Mouse (Mus musculus) forebrain, embryonic 16.5 days (tissue): ENCODE measurements around the gene Lhfp. TPM values are rescaled to one million over a fixed set of nuclear protein-coding genes. Genes with fewer than 3 reads are reported as not detected.
A peak's percentile ranks its signal among the peaks of the same experiment; 100 is the strongest.

Experiments
- ATAC-seq: fragments of 200-750 bp; cut with Nextera tagmentation; 2 replicates; pipeline ENCODE4 v1.8.0; 2017; ENCODE audit warnings: mild to moderate bottlenecking, moderate library complexity
- H3K27ac ChIP-seq: fragments of 300-500 bp; sonication (generic); 2 replicates; pipeline ENCODE4 v1.5.1; 2014; ENCODE audit warnings: low read length, control low read depth
- H3K27me3 ChIP-seq: fragments of 300-500 bp; sonication (generic); replicated peaks from 2 replicates; pipeline ENCODE4 v1.6.1; 2014; ENCODE audit warnings: low read length; ENCODE audit not compliant: control insufficient read depth, insufficient read depth
- H3K36me3 ChIP-seq: fragments of 300-500 bp; sonication (generic); 2 replicates; pipeline ENCODE4 v1.6.1; 2014; ENCODE audit not compliant: control insufficient read depth, insufficient read depth
- H3K4me1 ChIP-seq: fragments of 300-500 bp; sonication (generic); replicated peaks from 2 replicates; pipeline ENCODE4 v1.6.1; 2014; ENCODE audit warnings: low read length; ENCODE audit not compliant: control insufficient read depth, insufficient read depth
- H3K4me2 ChIP-seq: fragments of 300-500 bp; sonication (generic); 2 replicates; pipeline ENCODE4 v1.6.1; 2014; ENCODE audit warnings: mild to moderate bottlenecking, low read length, control low read depth
- H3K4me3 ChIP-seq: fragments of 300-500 bp; sonication (generic); replicated peaks from 2 replicates; pipeline ENCODE4 v1.5.1; 2014; ENCODE audit warnings: mild to moderate bottlenecking, low read length, control low read depth
- H3K9ac ChIP-seq: fragments of 300-500 bp; sonication (generic); replicated peaks from 2 replicates; pipeline ENCODE4 v1.6.1; 2014; ENCODE audit warnings: low read depth, low read length, control low read depth
- H3K9me3 ChIP-seq: fragments of 300-500 bp; sonication (generic); 2 replicates; pipeline ENCODE4 v1.6.1; 2016; ENCODE audit warnings: low read length; ENCODE audit not compliant: control insufficient read depth
- WGBS: fragments of 180-500 bp; shearing (Covaris S2); extraction: QIAGEN DNeasy Blood & Tissue Kit; methylation state at CpG from one replicate; pipeline ENCODE4 v1.1.7; 2014; 5-methylcytosine and 5-hydroxymethylcytosine counted together
- polyA plus RNA-seq: library from polyadenylated mRNA; unstranded; fragments of >200 nt; fragmentation: Nextera tagmentation; extraction: Ambion mirVana; gene quantifications from 2 replicates; pipeline ENCODE4 v1.2.1, GENCODE M21; 2015

The Lhfp gene
- polyA plus RNA-seq, 1 experiment from 2014 or later = 43.7 TPM

DNA sequence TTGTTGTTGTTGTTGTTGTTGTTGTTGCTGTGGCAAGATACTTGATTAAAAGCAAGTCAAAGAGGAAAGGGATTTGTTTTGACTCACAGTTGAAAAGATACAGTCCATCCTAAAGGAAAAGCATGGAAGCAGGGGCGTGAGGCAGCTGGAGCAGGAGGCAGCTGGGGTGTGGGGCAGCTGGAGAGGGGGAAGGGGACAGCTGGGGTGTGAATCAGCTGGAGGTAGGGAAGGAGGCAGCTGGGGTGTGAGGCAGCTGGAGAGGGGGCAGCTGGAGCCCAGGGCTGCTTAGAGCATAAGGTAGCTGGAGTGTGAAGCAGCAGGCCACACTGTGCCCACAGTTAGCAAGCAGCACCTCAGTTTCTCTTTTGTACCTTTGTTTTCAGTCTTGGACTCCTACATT is 110.3 kb downstream of the Lhfp start:
- Histone ChIP-seq H3K4me2 (no peak overlapping the region), H3K4me3 (no peak overlapping the region), H3K4me1 (0 out of 2 replicates have a peak, but pooled peaks cover 3% of the 10 kb centered on the region), H3K9me3 (no peaks in the 10 kb centered on the region), H3K27me3 (no peaks in the 10 kb centered on the region), H3K9ac (no peak overlapping the region), H3K27ac (no peak overlapping the region), H3K36me3 (no peaks in the 10 kb centered on the region)
- no peak for ATAC-seq
- 54% methylated on average over 1 of the region's 1 CpGs for WGBS

DNA sequence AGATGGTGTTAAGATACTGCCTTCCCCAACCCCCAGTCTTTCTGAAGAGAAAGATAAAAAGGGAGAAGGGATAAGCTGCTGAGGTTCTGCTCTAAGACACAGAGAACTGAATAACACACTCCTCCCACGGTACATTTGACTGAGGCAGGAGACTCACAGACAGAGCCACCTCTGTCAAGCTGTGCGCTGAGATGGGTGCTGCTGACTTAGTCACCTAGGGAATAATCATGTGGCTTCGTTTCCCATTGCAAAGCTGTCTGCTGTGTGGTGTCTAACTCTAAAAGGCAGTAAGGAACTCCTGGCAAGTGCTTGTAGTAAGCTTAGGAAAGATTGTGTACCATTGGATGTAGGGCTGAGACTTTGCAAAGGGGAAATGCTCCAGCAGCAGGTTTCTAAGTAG is 120.6 kb downstream of the Lhfp start:
- Histone ChIP-seq H3K27ac (no peak overlapping the region), H3K9me3 (no peaks in the 10 kb centered on the region), H3K4me1 (no peaks in the 10 kb centered on the region), H3K4me2 (no peak overlapping the region), H3K4me3 (no peak overlapping the region), H3K9ac (no peak overlapping the region), H3K36me3 (no peaks in the 10 kb centered on the region), H3K27me3 (no peaks in the 10 kb centered on the region)
- no peak for ATAC-seq
- 88% methylated on average over 3 of the region's 3 CpGs for WGBS

DNA sequence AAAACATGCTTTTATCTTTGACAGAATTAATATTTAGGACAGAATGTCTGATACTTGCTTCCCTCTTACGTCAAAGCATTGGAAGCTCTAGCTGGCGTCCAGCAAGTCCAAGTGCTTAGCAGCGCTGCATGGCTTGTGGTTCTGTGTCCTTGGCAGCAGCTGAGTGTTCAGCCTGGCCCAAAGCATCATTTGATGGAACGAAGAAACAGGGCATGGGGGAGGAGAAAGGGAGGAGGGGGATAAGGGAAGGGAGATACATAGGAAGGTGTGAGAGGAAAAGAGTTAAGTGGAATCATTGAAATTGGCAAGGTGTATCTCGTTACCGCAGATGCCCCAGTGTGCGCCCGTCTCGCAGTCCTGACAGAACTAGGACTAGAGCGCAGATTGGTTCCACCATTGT is 124.0 kb downstream of the Lhfp start:
- no peak overlapping the region for H3K4me2 ChIP-seq
- H3K9me3 ChIP-seq = no peaks in the 10 kb centered on the region
- H3K27ac ChIP-seq = no peak overlapping the region
- 82% methylated on average over 10 of the region's 10 CpGs for WGBS
- no peak overlapping the region for H3K4me3 ChIP-seq
- no peak overlapping the region for H3K9ac ChIP-seq
- no peak for ATAC-seq
- no peaks in the 10 kb centered on the region for H3K36me3 ChIP-seq
- H3K27me3 ChIP-seq = no peaks in the 10 kb centered on the region
- no peaks in the 10 kb centered on the region for H3K4me1 ChIP-seq

DNA sequence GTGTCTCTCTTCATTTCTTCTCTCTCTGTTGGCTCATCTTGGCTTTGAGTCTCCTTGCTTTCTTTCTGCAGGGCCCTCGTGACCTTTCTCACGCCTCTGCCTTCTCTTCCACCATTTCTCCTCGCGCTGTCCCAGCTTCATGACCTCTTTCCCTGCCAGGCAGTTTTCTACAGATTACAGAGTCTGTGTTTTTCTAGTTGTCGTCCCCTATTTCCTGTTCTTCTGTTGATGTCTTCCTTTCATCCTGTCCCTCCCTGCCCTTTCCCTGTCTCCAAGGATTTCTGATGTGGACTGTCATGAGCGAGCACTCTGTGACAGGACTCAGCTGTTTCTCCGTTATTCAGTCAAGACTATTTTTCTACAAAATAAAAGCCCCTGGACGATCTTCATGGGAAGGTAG is 124.7 kb downstream of the Lhfp start:
- Histone ChIP-seq H3K4me1 (no peaks in the 10 kb centered on the region), H3K9me3 (no peaks in the 10 kb centered on the region), H3K27me3 (no peaks in the 10 kb centered on the region), H3K4me3 (no peak overlapping the region), H3K4me2 (no peak overlapping the region), H3K9ac (no peak overlapping the region), H3K36me3 (no peaks in the 10 kb centered on the region), H3K27ac (no peak overlapping the region)
- WGBS = 72% methylated on average over 8 of the region's 8 CpGs
- no peak for ATAC-seq

DNA sequence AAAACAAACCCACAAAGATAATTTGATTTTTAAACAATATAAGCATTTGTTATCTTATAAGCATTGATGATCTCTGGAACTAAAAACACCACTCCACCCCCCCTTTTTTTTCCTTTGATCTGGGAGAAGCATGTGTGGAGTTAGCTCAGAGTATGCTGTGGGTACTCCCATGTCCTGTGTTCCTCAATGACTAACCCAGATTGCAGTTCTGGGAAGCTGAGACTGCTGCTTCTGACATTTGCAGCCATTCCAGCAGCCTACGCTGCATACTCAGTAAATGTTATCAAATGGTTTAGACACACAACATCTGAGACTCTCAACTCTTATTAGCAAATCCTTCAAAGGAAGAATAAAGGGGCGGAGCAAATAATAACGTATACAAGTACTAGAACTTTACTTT is 128.2 kb downstream of the Lhfp start:
- H3K36me3 ChIP-seq = no peaks in the 10 kb centered on the region
- ATAC-seq = no peak
- H3K27me3 ChIP-seq = no peaks in the 10 kb centered on the region
- H3K4me3 ChIP-seq = no peak overlapping the region
- H3K9ac ChIP-seq = no peak overlapping the region
- H3K4me2 ChIP-seq = no peak overlapping the region
- no peak overlapping the region for H3K27ac ChIP-seq
- H3K4me1 ChIP-seq = no peaks in the 10 kb centered on the region
- no peaks in the 10 kb centered on the region for H3K9me3 ChIP-seq
- 90% methylated on average over 3 of the region's 3 CpGs for WGBS

DNA sequence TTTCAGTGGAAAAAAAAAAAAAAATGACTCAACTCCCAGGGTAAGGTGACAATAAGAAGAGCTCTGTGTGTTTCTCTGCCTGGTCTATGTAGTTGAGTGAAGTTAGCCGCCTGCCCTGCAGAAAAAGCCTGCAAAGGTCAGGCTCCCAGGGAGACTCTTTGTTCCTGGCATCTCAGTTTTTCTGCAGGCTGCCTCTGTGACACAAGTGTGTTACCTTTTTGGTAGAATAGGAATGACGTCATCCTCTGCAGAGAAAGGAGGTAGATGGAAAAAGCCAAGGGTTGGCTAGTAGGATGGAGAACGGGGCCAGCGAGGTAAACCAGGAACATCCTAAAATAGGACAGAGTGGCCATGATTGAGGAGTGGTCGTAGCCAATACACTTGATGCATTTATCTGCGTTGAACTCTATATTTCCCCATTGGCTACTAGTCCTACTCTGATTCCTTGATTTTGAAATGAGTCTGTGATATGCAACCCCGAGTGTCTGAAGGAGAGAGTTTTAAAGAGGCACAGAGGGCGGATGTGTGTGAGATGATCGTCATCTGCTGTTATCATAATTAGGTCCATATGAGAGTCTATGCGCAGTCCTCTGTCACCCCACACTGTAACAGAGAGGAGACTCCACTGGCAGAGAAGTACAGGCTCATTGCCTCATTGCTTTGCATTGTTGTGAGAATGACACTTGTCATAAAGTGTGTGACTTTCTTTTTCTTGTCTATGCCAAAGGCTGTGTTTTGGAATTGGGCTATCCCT is 132.2 kb downstream of the Lhfp start:
- Histone ChIP-seq H3K36me3 (no peaks in the 10 kb centered on the region), H3K4me1 (no peaks in the 10 kb centered on the region), H3K4me2 (no peak overlapping the region), H3K9ac (no peak overlapping the region), H3K9me3 (peaks cover 4% of the 10 kb centered on the region; the same call in 1 of the 2 replicates), H3K4me3 (no peak overlapping the region), H3K27ac (no peak overlapping the region), H3K27me3 (no peaks in the 10 kb centered on the region)
- WGBS = 73% methylated on average over 10 of the region's 10 CpGs
- no peak for ATAC-seq

DNA sequence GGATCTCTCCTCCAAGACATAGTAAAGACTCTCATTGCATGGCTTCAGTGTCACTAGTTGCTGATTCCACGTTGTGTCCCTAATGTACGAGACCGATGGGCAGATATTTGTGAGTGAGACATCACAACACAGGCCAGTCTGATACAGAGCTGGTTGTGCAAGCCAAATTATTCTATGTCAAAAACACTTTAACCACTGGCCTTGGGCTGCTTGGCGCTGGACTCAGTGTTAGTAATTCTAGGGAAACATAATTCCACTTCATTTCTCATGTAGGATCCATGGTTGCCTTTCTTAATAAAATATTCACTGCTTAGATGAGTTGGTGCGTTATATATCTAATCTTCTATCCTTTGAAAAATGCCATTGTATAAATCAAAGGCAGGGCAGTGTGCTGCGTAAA is 138.6 kb downstream of the Lhfp start:
- H3K4me1 ChIP-seq = no peaks in the 10 kb centered on the region
- no peak overlapping the region for H3K9ac ChIP-seq
- no peaks in the 10 kb centered on the region for H3K36me3 ChIP-seq
- no peak overlapping the region for H3K4me3 ChIP-seq
- H3K27ac ChIP-seq = no peak overlapping the region
- 93% methylated on average over 6 of the region's 6 CpGs for WGBS
- ATAC-seq = no peak
- H3K9me3 ChIP-seq = peaks cover 4% of the 10 kb centered on the region; the same call in 1 of the 2 replicates
- H3K27me3 ChIP-seq = no peaks in the 10 kb centered on the region
- H3K4me2 ChIP-seq = no peak overlapping the region

DNA sequence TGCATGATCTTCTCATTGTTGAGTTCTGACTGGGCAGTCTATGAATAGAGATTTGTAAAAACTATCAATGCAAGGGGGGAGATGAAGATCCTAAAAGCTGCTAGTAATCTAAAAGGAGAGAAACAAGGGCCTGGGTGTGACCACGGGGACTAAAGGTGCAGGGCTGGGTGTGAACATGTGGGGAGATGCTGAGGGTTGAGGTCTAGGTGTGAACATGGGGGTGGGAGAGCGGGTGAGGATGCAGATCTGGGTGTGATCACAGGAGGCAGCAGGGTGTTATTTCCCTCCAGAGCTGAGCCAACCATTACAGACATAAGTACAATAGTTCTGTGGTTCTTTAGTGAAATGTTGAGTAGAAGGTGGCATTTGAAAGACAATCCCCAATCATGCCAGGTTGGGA is 144.1 kb downstream of the Lhfp start:
- Histone ChIP-seq H3K9ac (no peak overlapping the region), H3K9me3 (no peaks in the 10 kb centered on the region), H3K27me3 (no peaks in the 10 kb centered on the region), H3K4me2 (no peak overlapping the region), H3K4me1 (no peaks in the 10 kb centered on the region), H3K36me3 (no peaks in the 10 kb centered on the region), H3K4me3 (no peak overlapping the region), H3K27ac (no peak overlapping the region)
- 86% methylated on average over 2 of the region's 2 CpGs for WGBS
- ATAC-seq = no peak

DNA sequence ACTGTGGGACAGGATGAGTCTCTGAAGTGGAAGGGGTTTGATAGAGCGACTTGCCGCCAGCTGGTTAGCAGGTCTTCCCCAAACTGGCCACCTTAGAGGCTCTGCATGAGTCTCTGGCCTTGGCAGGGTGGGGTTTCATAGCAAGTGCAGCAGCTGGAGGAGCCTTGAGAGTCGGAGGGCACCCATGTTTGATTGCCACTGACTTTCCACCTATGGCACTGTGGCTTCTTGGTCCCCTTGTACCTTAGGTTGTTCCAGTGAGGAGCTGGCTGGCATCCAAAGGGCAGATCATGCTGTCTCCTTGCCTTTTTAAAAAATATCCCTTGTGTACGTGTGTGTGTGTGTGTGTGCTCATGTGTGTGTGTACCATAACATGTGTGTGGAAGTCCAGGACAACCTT is 152.1 kb downstream of the Lhfp start:
- no peak overlapping the region for H3K4me2 ChIP-seq
- no peaks in the 10 kb centered on the region for H3K9me3 ChIP-seq
- H3K4me3 ChIP-seq = no peak overlapping the region
- H3K4me1 ChIP-seq = peaks cover 7% of the 10 kb centered on the region
- no peak overlapping the region for H3K27ac ChIP-seq
- no peaks in the 10 kb centered on the region for H3K27me3 ChIP-seq
- no peak overlapping the region for H3K9ac ChIP-seq
- 80% methylated on average over 4 of the region's 4 CpGs for WGBS
- ATAC-seq = no peak
- H3K36me3 ChIP-seq = no peaks in the 10 kb centered on the region

DNA sequence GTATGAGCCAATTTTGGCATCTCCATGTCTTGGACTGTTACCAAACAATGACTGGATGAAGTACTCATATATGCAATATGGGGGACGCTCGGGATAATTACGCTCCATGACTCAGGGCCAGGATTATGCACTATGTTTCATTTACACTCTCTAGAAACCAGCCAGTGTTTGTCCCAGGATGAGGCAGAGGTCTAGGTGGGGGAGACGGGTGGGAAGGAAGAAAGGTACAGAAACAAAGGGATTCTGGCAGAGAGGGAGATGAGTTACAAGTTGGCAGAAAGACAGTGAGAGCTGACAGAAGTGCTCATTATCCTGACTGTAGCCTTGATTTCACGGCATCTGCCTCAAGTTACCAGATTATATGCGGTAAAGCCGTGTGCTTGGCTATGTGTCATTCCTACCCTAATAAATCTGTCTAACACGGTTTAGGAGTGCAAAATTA is 154.4 kb downstream of the Lhfp start:
- no peak overlapping the region for H3K9ac ChIP-seq
- H3K4me3 ChIP-seq = no peak overlapping the region
- H3K27ac ChIP-seq = no peak overlapping the region
- no peaks in the 10 kb centered on the region for H3K36me3 ChIP-seq
- 38% methylated on average over 8 of the region's 8 CpGs for WGBS
- ATAC-seq = peak; percentile 77
- H3K4me2 ChIP-seq = no peak overlapping the region
- H3K27me3 ChIP-seq = no peaks in the 10 kb centered on the region
- H3K9me3 ChIP-seq = no peaks in the 10 kb centered on the region
- peaks cover 9% of the 10 kb centered on the region for H3K4me1 ChIP-seq
